Mouse (Mus musculus) CH12.LX (cell line): ENCODE measurements around the gene Grb10. TPM values are rescaled to one million over a fixed set of nuclear protein-coding genes. Genes with fewer than 3 reads are reported as not detected.

Experiments
- DNase-seq: peaks from one replicate; pipeline ENCODE4 v3.0.0-alpha.2; 2013; ENCODE audit errors: extremely low read depth
- H3K27ac ChIP-seq: 2 replicates; pipeline ENCODE4 v1.5.1; 2012; ENCODE audit warnings: low read depth, mild to moderate bottlenecking, control low read depth, moderate library complexity; ENCODE audit not compliant: insufficient read depth
- H3K27me3 ChIP-seq: replicated peaks from 2 replicates; pipeline ENCODE3; 2012; ENCODE audit warnings: inconsistent platforms
- H3K36me3 ChIP-seq, 2 experiments: replicated peaks in 1 of 2; 2 replicates each; pipeline versions ENCODE3 to v1.6.1; 2012; ENCODE audit warnings: inconsistent platforms in 1 of 2, low read length in 1 of 2, mild to moderate bottlenecking in 1 of 2, mixed read lengths in 1 of 2, moderate library complexity in 1 of 2; ENCODE audit not compliant: control insufficient read depth in 1 of 2, insufficient read depth in 1 of 2
- H3K4me1 ChIP-seq, 2 experiments: 2 replicates each; pipeline ENCODE4 v1.6.1; 2012; ENCODE audit warnings: inconsistent platforms in 1 of 2, moderate library complexity in 1 of 2; ENCODE audit not compliant: insufficient read depth in 2 of 2, control insufficient read depth in 1 of 2
- H3K4me2 ChIP-seq: 2 replicates; pipeline ENCODE4 v1.6.1; 2012; ENCODE audit warnings: low read depth, mild to moderate bottlenecking, control low read depth; ENCODE audit not compliant: poor library complexity, insufficient read depth, severe bottlenecking
- H3K4me3 ChIP-seq, 3 experiments: fragments of 150-350 bp in 1 of 3; sonication (generic) in 1 of 3; replicated peaks in 1 of 3; 2 replicates each; pipeline versions ENCODE3 to v1.5.1; 2011 to 2012; ENCODE audit warnings: low read depth in 2 of 3, low read length in 2 of 3, mild to moderate bottlenecking in 2 of 3, moderate library complexity in 2 of 3, control low read depth in 1 of 3, improper control_type of control experiment in 1 of 3, inconsistent platforms in 1 of 3, mixed read lengths in 1 of 3; ENCODE audit not compliant: poor library complexity in 1 of 3
- H3K79me2 ChIP-seq: replicated peaks from 2 replicates; pipeline ENCODE4 v1.6.1; 2012; ENCODE audit warnings: mild to moderate bottlenecking, moderate library complexity; ENCODE audit not compliant: control insufficient read depth, poor library complexity, insufficient read depth, severe bottlenecking; ENCODE audit errors: extremely low read depth
- H3K9ac ChIP-seq: 2 replicates; pipeline ENCODE4 v1.6.1; 2012; ENCODE audit warnings: low read depth, mild to moderate bottlenecking, control low read depth, moderate library complexity; ENCODE audit not compliant: insufficient read depth
- H3K9me3 ChIP-seq: replicated peaks from 2 replicates; pipeline ENCODE3; 2012; ENCODE audit warnings: low read length, inconsistent platforms, mixed read lengths
- CHD1 ChIP-seq: IDR thresholded peaks from 2 replicates; pipeline ENCODE4 v1.6.1; 2012; ENCODE audit warnings: low read depth, low read length, improper control_type of control experiment, inconsistent platforms
- ELF1 ChIP-seq: IDR thresholded peaks from 2 replicates; pipeline ENCODE4 v1.6.1; 2014; ENCODE audit warnings: low read depth, mild to moderate bottlenecking, inconsistent platforms, low read length, improper control_type of control experiment
- ETS1 ChIP-seq: conservative IDR thresholded peaks from 2 replicates; pipeline ENCODE4 v1.6.1; 2012; ENCODE audit warnings: low read depth, mild to moderate bottlenecking, inconsistent platforms, low read length, improper control_type of control experiment, moderate library complexity
- IRF4 ChIP-seq: IDR thresholded peaks from 2 replicates; pipeline ENCODE4 v1.6.1; 2014; ENCODE audit warnings: low read depth, mild to moderate bottlenecking, inconsistent platforms, low read length, improper control_type of control experiment
- JUND ChIP-seq: conservative IDR thresholded peaks from 2 replicates; pipeline ENCODE4 v1.6.1; 2011; ENCODE audit warnings: low read depth, low read length, improper control_type of control experiment
- KAT2A ChIP-seq: IDR thresholded peaks from 2 replicates; pipeline ENCODE4 v1.6.1; 2012; ENCODE audit warnings: low read length, improper control_type of control experiment, inconsistent platforms; ENCODE audit not compliant: insufficient replicate concordance
- MAFK ChIP-seq: IDR thresholded peaks from 2 replicates; pipeline ENCODE4 v1.6.1; 2011; ENCODE audit warnings: low read length, improper control_type of control experiment; ENCODE audit not compliant: insufficient replicate concordance
- MAX ChIP-seq: IDR thresholded peaks from 2 replicates; pipeline ENCODE4 v1.6.1; 2011; ENCODE audit warnings: low read length, improper control_type of control experiment
- MEF2A ChIP-seq: IDR thresholded peaks from 2 replicates; pipeline ENCODE4 v1.6.1; 2014; ENCODE audit warnings: low read depth, mild to moderate bottlenecking, inconsistent platforms, low read length, improper control_type of control experiment, borderline replicate concordance
- MYC ChIP-seq: IDR thresholded peaks from 2 replicates; pipeline ENCODE4 v1.6.1; 2011; ENCODE audit warnings: low read depth, mild to moderate bottlenecking, improper control_type of control experiment, low read length
- NRF1 ChIP-seq: IDR thresholded peaks from 2 replicates; pipeline ENCODE4 v1.6.1; 2014; ENCODE audit warnings: low read depth, mild to moderate bottlenecking, inconsistent platforms, low read length, improper control_type of control experiment, moderate library complexity
- PAX5 ChIP-seq: IDR thresholded peaks from 2 replicates; pipeline ENCODE4 v1.6.1; 2012; ENCODE audit warnings: low read length, inconsistent platforms, mixed read lengths
- RAD21 ChIP-seq: IDR thresholded peaks from 2 replicates; pipeline ENCODE4 v1.6.1; 2011; ENCODE audit warnings: low read depth, mild to moderate bottlenecking, low read length, improper control_type of control experiment, moderate library complexity
- RCOR1 ChIP-seq: conservative IDR thresholded peaks from 2 replicates; pipeline ENCODE4 v1.6.1; 2012; ENCODE audit warnings: low read depth, mild to moderate bottlenecking, inconsistent platforms, low read length, improper control_type of control experiment
- SIN3A ChIP-seq: IDR thresholded peaks from 2 replicates; pipeline ENCODE4 v1.6.1; 2012; ENCODE audit warnings: low read length, improper control_type of control experiment, inconsistent platforms
- SMC3 ChIP-seq: IDR thresholded peaks from 2 replicates; pipeline ENCODE4 v1.6.1; 2011; ENCODE audit warnings: low read depth, low read length, improper control_type of control experiment
- TCF12 ChIP-seq: IDR thresholded peaks from 2 replicates; pipeline ENCODE4 v1.6.1; 2014; ENCODE audit warnings: low read depth, mild to moderate bottlenecking, inconsistent platforms, low read length, improper control_type of control experiment
- UBTF ChIP-seq: IDR thresholded peaks from 2 replicates; pipeline ENCODE4 v1.6.1; 2012; ENCODE audit warnings: low read depth, mild to moderate bottlenecking, inconsistent platforms, low read length, improper control_type of control experiment, moderate library complexity
- USF1 ChIP-seq: IDR thresholded peaks from 2 replicates; pipeline ENCODE4 v1.6.1; 2014; ENCODE audit warnings: low read depth, mild to moderate bottlenecking, inconsistent platforms, low read length, improper control_type of control experiment
- USF2 ChIP-seq: conservative IDR thresholded peaks from 2 replicates; pipeline ENCODE4 v1.6.1; 2011; ENCODE audit warnings: low read depth, low read length, improper control_type of control experiment
- ZC3H11A ChIP-seq: IDR thresholded peaks from 2 replicates; pipeline ENCODE4 v1.6.1; 2012; ENCODE audit warnings: low read depth, mild to moderate bottlenecking, inconsistent platforms, low read length, improper control_type of control experiment
- ZMIZ1 ChIP-seq: IDR thresholded peaks from 2 replicates; pipeline ENCODE4 v1.6.1; 2012; ENCODE audit warnings: low read depth, mild to moderate bottlenecking, inconsistent platforms, low read length, improper control_type of control experiment
- ZNF384 ChIP-seq: IDR thresholded peaks from 2 replicates; pipeline ENCODE4 v1.6.1; 2012; ENCODE audit warnings: low read depth, low read length, improper control_type of control experiment, inconsistent platforms
- dilution Hi-C: fragments of 300-500 bp; cut with MboI; formaldehyde crosslinking; loops from 2 replicates; pipeline ENCODE4 v1.14.3; 2020; ENCODE audit warnings: low sequenced_read_pairs; ENCODE audit not compliant: extremely low pct_unique_long_range_greater_than_20kb, extremely low pct_ligation_motif_present
- in situ Hi-C: fragments of 300-500 bp; cut with MboI; formaldehyde crosslinking; loops from 3 replicates; pipeline ENCODE4 v1.14.3; 2019; ENCODE audit warnings: low sequenced_read_pairs, low pct_ligation_motif_present, low pct_unique_long_range_greater_than_20kb, mixed read lengths
- polyA plus RNA-seq: library from polyadenylated mRNA; unstranded; fragments of >175 nt; gene quantifications from 2 replicates; pipeline ENCODE4 v1.2.1, GENCODE M21; 2012; ENCODE audit warnings: low read depth; ENCODE audit not compliant: insufficient read length
- total RNA-seq, 2 experiments: library from RNA; depleted of rRNA; stranded (reverse); fragments of 300-350 nt in 1 of 2; fragments of >200 nt in 1 of 2; gene quantifications; 2 replicates each; pipeline ENCODE4 v1.2.3; 2012 to 2014

Grb10 gene
- total and polyA plus RNA-seq, 3 experiments = 38.4 to 189 (median 137) TPM

GRCm38 (mm10) chr11:12041787-12042186, 3.3 kb upstream of the Grb10 start:
- Histone ChIP-seq H3K27ac (no peak overlapping the region), H3K4me1 (peaks cover 5 to 23% of the 10 kb centered on the region in 2 experiments), H3K9ac (no peak overlapping the region), H3K79me2 (no peaks in the 10 kb centered on the region), H3K27me3 (no peaks in the 10 kb centered on the region), H3K4me3 (no peak overlapping the region), H3K9me3 (peaks cover 13% of the 10 kb centered on the region), H3K4me2 (peak overlapping the region; percentile 30; the same call in 1 of the 2 replicates), H3K36me3 (no peaks in the 10 kb centered on the region)
- peak; percentile 52 for DNase-seq
- TF ChIP-seq MAFK (no peak), KAT2A (no peak), SMC3 (no peak), ETS1 (no peak), CHD1 (no peak), NRF1 (no peak), ZMIZ1 (no peak), MEF2A (no peak), PAX5 (no peak), SIN3A (no peak), RCOR1 (no peak), UBTF (no peak), IRF4 (no peak), USF2 (no peak), ZC3H11A (no peak), JUND (no peak), ZNF384 (no peak), RAD21 (no peak), TCF12 (no peak), ELF1 (no peak)
- dilution Hi-C loops (no loop called here), in situ Hi-C loops (no loop called here)

GRCm38 (mm10) chr11:12041379-12041778, 2.9 kb upstream of the Grb10 start:
- in situ Hi-C loops (no loop called here), dilution Hi-C loops (no loop called here)
- Histone ChIP-seq H3K9ac (no peak overlapping the region), H3K9me3 (peaks cover 16% of the 10 kb centered on the region), H3K4me3 (no peak overlapping the region), H3K27me3 (no peaks in the 10 kb centered on the region), H3K27ac (no peak overlapping the region), H3K36me3 (no peaks in the 10 kb centered on the region), H3K4me1 (peaks cover 5 to 23% of the 10 kb centered on the region in 2 experiments), H3K4me2 (no peak overlapping the region), H3K79me2 (no peaks in the 10 kb centered on the region)
- 0 out of 2 replicates have a peak, but pooled peaks have one; percentile 32 for TF ChIP-seq MAX
- TF ChIP-seq MYC = 0 out of 2 replicates have a peak, but pooled peaks have one; percentile 40
- no peak for TF ChIP-seq USF1
- peak; percentile 29 for DNase-seq
